Mouse (Mus musculus) left cerebral cortex, adult 9 months (tissue): ENCODE results near the gene Lnx2.

ENCODE experiments used
- DNase-seq, 2 experiments: peaks; one replicate each; pipeline ENCODE4 v3.0.0; 2022; ENCODE audit warnings: low spot score in 2 of 2

Lnx2 gene

DNA sequence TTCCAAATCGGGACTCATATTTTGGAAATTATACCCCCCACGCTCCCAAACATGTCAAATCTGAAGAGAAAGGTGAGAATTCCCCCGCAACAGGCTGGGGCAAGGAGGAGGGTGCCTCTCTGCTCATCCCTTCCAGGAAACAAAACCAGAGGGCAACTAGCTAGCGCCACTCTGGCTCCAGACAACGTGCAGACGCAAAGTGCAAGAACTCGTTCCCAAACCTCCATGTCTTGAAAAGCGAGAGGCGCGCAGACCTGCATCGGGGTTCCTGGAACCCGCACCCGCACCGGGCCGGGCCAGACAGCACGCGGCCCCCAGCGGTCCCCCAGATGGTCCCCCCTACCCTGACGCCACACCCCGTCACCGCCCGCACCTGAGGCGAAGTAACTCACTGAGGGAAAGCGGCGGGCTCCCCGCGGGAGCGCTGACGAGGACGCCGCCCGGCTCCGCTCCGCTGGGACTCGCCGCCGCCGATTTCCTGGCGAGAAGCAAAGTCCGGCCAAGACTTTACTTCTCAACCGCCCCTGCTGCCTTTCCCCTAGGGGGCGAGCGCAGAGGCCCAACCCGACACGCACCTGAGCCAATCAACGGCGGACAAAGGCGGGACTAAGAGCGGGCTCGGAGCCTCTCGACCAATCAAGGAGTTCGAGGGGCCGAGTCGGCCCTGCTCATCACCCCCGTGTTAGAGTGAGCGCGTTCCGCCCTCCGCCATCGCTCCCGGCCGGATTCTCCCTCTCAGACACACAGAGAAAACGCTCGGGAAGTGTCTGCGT, at the start of gene Lnx2:
TSS of gene Lnx2 (minus strand) at position 561 of the 773 bp plus-strand sequence.
- peak; percentile 94 to 99 for DNase-seq

DNA sequence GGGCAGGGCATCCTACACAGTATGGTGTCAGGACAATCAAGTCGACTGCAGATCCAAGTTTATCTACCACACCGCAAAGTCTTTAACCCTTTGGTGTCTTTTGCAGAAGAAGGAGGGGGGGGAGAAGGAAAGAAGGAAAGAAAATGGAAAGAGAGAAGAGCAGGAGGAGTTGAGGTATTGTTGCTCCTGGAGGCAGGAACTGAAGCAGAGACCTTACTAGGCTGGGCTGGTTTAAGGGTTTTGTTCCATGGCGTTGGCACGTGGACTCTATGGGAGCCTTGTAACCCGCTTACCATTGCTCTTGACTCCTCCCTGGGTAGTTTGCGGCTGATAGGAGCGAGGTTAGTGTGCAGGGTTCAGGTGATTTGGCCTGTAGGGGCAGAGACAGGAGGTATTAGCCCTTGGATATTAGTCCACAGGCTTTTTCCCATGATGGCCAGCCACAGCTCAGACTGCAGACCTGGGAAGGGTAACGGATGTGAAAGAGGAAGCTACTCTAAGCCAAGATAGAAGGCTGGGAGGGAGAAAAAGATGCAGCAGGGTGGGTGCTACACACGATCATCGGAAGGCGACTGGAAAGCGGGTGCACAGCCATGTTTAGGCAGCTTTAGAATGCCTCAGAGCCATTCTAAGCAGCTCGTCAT, 49.3 kb upstream of the Lnx2 start:
- no peak for DNase-seq

DNA sequence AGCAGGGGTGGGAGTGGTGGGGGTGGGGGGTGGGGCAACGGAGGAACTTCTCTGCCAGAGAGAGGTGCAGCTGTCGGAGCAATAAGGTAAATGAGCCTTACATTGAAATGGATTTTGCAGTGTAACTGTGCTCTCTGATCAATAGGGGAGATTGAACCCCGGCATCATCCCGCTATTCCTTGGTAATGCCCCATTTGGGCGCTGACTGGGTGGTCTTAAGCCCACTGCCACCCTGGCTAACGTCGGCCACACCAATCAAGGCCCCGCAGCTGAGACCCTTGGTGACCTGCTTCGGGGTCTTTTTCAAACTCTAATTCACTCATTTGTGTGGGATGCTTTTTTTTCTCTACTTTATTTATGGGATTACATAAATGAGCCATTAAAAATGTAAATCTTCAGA, 48.4 kb upstream of the Lnx2 start:
- DNase-seq = no peak

DNA sequence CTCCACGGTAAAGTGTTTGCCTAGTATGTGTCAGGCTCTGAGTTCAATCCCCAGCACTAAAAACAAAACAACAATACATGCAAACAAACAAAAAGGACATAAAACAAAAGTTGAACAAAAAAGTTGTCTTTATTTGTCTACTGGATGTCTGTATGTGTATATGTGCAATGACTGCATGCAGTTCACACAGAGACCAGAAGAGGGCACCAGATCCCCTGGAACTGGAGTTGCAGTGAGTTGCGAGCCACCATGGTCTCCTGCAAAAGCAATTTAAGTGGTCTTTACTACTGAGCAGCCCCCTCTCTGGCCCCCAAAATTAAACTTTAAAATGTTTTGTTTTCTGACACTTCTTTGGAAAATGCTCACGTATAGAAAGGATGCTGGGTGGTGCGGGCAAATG, 44.8 kb upstream of the Lnx2 start:
- DNase-seq = no peak

DNA sequence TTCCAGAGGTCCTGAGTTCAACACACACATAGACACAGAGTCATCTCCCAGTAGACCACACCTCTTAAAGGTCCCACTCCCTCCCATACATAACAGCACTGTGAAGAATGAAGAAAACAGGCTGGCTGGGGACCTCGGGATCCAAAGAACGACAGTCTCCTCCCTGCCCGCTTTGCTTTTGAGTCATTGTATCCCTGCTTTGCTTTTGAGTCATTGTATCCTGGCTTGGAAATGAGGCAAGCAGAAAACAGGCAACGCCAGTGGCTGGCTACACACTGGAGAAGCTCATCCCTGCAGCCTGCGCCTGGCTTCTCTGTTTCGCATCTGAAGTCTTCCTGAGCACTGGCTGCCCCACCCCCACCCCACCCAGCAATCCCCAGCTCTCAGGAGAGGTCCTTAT, 40.6 kb upstream of the Lnx2 start:
- no peak for DNase-seq

DNA sequence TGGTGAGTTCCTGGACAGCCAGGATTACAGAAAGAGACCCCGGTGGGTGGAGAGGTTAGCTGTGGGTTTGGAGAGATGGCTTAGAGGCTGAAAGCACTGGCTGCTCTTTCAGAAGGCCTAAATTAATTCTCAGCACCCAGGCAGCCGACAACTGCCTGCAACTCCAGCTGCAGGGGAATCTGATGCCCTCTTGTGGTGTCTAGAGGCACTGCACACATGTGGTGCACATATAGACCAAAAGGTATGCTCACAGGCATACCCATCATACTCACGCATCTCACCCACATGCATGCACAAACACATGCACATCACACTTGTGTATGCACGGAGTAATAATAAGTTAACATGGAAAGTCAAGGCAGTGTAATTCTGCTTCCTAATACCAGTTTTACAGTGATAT, 39.2 kb upstream of the Lnx2 start:
- no peak for DNase-seq

DNA sequence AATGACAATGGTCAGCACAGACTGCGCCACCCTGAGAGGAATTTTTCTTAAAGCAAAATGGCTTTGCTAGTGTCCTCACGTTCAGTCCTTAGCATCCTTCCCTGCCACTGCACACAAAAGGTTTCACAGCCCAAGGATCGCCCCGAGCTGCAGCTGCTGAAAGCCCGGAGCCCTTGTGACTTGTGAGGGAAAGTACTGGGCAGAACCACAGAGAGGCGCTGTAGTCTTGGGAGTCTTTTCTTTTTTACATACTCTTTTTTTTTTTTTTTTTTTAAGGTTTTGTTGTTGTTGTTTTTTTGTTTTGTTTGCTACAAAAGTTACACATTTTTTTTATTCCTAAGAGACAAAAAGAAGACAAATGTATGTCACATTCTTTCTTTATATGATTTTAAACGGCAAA, 38.4 kb upstream of the Lnx2 start:
- no peak for DNase-seq

DNA sequence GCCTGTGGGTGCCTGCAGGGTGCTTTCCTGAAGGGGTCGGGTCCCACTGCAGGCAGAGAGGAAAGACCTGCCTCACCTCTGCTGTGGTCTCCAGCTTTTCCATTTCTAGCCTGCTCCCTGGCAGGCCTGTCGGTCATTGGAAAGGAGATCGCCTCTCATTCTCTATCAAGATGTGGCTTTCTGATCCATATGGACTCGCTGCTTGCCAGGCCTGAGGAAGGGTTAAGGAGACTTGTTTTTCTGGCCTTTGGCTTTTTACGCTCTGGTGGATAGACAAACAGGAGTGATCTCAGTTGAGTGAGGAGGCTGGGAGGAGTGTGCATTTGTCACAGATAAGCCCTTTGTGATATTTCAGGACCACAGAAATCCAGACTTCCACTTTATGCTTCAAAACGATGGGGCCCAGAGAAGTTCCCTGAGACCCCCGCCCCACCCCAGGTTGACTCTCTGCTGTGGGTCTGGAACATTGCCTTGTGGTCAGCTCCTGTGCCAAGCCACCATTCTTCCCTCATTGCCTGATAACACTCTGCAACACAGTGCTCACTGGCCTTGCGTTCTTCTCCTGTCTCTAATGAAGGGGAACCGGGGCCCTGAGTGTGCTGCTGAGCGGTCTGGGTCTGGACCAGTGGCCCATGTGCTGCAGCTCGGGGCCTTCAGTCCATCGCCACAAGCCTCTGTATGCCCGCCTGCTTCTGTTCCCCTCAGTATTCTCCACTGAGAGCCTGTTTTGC, 32.6 kb upstream of the Lnx2 start:
- DNase-seq = no peak

DNA sequence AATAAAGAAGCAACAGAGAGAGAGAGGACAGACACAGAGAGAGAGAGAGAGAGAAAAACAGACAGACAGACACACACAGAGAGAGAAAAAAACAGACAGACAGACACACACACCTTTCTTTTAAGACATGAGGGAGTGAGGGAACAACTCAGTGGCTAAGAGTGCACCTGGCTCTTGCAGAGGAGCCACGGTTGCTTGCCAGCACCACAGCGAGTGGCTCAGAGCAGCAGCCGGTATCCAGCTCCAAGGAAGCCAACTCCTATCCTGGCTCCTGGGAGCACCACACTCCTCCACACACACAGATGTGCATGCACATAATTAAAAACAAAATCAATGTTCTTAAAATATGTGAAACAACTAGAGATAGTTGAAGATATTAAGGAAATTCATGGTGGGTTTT, 30.9 kb upstream of the Lnx2 start:
- DNase-seq = no peak

DNA sequence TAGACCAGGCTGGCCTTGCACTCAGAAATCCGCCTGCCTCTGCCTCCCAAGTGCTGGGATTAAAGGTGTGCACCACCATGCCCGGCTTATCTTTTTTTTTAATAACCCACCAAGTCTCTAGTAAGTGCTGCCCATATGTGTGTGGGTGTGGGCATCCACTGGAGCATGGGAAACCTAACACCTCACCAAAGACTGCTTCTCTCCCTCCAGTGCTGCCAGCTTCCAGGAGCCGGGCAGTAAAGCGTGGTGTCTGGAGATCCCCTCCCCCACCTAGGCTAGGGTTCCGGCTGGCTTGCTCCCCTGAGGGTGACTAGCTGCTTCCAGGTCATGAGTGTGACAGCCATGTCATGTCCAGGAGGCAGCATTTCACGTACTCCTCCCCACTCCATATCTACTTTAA, 25.9 kb upstream of the Lnx2 start:
- DNase-seq = no peak

DNA sequence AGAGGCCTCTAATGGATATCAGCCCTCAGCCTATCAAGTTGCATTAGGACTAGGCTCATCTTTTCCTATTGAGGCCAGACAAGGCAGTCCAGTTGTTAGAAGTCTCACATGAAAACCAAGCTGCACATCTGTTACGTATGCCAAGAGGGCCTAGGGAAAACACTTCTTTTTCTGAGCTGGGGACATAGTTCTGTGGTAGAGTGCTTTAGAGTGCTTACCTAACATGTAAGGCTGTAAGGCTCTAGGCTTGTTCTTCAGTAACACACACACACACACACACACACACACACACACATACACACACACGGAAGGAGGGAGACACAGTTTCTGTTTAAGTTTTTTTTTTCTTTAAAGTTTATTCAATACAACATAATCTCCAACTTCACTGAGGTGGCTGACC, 23.8 kb upstream of the Lnx2 start:
- no peak for DNase-seq

DNA sequence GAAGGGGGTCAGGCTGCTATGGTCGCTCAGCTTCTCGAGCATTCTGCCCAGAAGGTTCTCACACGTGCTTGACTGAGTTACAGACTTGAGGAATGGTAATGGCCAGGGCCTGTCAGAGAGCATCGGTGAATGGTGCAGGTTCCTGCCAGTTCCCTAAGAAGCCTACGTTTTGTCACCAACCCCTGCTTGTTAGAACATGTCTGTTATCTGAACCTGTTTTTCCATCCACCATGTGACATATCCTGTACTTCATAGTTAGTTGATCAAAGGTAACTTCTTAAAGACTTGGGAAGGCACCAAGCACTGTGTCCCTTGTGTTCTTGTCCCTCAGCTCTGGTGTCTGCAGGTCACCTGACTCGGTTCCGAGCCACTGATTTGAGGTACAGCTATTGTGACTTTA, 22.3 kb upstream of the Lnx2 start:
- DNase-seq = no peak

DNA sequence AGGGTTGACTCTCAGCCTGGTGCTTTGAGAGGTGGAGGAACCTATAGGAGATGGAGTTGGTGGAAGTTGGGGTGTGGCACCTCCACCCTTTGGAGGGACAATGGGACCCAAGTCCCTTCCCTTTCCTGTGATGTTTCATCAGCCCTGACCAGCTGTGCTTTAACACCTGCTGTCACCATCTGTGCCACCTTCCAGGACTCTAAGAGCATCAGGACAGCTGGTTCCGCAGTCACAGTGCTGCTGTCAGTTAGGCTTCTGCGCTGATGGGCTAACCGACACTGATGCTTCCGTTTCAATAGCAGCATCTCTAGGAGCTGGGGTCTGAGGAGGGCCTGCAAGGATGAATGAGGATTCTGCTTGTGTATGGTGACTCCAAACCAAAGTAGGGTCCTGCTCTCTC, 20.2 kb upstream of the Lnx2 start:
- DNase-seq = no peak

DNA sequence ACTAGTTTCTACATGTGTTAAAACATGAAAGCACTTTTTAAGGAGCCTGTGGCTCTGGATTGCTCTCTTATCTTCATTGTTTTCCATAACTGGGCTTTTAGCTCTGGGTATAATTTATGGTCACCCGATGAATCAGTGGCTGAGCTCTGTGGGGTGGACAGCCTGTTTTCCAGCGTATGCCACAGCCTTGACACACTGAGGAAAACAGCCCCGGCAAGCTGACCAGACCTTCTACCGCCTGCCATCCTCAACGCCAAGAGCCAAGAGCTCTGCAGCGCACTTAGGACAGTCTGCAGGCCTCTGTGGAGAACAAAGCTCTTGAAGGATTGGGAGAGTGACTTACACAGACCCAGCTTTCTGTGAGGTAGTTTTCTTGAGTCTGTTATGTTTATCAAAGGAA, 17.9 kb upstream of the Lnx2 start:
- no peak for DNase-seq

DNA sequence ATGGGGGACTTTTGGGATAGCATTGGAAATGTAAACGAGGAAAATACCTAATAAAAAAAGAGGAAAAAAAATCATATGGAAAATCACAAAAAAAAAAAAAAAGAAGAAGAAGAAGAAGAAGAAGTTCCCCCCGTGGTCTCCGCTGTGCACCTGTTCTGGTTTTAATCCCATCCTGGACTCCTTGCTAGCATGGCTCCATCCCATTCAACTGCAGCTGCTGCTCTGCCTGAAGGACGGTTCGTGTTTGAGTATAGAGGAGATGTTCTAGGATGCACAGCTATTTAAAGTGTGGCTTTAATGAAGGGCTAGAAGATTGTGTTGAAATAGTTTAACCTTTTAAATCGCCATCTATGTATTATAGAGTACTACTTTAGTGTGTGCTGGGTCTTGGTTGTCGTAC, 16.1 kb upstream of the Lnx2 start:
- DNase-seq = no peak

DNA sequence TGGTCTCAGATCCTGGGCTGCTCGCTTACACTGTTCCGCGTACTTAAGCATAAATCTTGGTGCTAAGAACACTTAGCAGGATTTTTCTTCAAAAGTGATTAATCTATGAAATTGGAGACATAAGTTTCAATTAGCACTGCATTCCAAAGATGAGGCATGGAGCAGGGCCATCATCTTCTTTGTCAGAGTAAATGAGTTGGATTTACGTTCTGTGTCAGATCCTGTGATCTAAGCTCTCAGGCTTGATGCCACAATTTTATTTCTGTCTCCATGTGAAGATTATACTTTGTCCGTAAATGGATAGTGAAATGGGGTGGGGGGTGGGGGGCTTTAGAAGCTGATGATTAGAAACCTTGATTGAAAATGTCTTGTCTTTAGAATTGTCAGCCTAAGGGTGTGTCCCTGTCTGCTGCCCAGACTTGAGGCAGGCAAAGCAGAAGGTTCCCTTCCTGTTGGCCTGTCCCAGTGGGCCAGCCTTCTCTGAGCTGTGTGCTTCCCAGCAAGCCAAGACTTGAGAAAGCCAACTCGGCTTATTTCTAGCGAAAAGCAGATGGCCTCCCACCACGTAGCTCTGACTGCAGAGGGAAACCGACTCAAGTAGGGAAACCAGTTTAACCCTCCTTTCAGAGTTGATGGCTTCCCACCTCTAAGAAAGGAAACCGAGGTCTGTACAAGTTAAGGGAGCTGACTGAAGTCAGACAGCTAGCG, 14.0 kb upstream of the Lnx2 start:
- DNase-seq = peak in 1 of 2 experiments; percentile 28

DNA sequence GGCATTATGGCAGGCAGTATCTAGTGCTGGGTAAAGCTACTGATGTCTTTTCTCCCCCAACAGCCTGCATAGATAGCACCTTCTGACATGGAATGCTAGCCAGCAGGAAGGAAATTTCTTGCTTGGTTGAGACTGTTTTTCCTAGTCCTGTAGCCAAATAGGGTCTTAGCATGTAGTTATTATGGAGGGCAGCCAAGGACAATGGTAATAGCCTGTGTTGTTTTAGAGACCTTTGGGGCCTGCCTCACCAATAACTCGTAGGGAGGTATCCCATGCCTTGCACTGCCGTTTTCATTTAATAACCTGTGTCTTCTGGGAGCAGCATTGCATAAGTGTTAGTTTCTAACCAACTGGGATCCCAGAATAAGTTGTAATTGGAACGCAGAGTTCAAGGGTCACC, 13.4 kb upstream of the Lnx2 start:
- no peak for DNase-seq

DNA sequence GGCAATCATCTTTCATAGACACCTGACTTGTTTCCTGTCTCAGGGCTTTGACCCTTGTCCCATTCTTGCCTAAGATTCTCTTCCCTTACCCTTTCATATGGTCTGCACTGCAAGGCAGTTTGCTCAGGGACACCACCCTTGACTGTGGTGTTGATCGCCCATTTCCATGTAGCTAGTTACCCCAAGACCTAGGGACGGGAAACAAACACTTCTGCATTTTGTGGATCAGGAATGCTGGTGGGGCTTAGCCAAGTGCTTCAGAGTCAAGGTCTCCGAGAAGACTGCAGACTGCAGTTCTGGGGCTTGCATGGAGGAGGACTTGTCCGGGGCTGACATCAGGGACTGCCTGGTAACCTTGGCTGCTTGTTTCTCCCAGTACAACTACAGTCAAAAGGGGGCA, 10.4 kb upstream of the Lnx2 start:
- DNase-seq = no peak

DNA sequence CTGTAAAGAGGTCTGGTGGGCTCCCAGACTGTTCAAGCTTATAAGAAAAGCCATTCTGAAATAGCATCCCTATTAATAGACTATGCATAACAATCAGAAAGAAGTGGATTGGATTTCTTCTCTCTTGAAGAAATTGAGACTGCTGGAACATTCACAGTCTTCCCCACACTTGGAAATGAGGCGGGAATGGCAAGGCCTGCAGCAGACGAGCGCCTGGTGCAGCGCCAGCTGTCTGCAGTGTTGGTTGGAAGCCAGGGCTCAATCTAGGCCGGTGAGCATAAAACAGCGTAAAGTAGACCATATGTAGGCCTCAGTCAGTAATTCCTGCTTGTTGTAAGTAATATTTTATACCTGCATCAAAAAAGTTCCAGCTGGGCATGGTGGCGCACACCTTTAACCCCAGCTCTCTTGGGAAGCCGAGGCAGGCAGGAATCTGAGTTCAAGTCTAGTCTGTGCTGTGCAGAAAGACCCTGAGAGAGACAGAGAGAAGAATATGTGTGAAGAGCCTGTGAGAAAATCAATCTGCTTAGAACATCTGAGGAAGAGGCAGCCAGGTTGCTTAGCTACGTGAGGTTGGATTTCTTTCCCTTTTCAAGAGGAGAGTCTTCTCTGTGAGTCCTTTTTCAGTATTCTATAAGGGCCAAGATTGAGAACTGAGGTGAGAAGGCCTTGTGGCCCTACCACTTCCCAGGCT, 9.0 kb upstream of the Lnx2 start:
- peak; percentile 49 to 85 for DNase-seq

DNA sequence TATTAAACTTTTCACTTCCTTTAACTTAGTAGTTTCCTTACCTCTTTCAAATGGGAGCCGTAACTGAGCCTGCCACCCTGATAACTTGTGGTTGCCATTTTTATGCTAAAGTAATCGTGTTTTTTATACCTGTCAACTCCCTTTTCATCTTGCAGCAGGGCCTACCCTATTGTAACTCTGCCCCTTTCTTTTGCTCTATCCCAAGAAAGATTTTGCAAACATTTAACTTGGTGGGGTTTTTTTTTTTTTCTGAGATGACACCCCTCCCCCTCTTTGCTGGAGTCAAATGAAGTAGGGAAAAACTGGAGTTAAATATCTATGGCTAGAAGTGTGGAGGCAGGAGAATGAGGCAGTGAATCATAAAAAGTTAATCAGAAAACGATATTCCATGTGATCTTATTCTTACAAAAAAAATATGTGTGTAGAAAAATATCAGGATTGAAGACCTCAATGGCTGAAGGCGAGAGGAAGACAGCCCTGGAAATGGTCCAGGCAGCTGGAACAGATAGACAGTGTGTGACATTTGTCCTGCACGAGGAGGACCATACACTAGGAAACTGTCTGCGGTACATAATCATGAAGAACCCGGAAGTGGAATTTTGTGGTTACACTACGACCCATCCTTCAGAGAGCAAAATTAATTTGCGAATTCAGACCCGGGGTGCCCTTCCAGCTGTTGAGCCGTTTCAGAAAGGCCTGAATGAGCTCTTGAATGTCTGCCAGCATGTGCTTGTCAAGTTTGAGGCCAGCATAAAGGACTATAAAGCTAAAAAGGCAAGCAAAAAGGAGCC, 1.9 kb upstream of the Lnx2 start:
- DNase-seq = no peak
